Mouse (Mus musculus) intestine, postnatal 0 days (tissue): ENCODE results near the gene Slamf1. TPM values are rescaled to one million over a fixed set of nuclear protein-coding genes. Genes with fewer than 3 reads are reported as not detected.

ENCODE experiments used
- ATAC-seq: fragments of 200-750 bp; cut with Nextera tagmentation; 2 replicates; pipeline ENCODE4 v1.8.0; 2017; ENCODE audit warnings: mild to moderate bottlenecking, moderate TSS enrichment, moderate library complexity
- H3K27ac ChIP-seq: fragments of 300-500 bp; sonication (generic); 2 replicates; pipeline ENCODE4 v1.5.1; 2014; ENCODE audit warnings: mild to moderate bottlenecking, low read depth, low read length, moderate library complexity
- H3K27me3 ChIP-seq: fragments of 300-500 bp; sonication (generic); replicated peaks from 2 replicates; pipeline ENCODE4 v1.6.1; 2014; ENCODE audit warnings: low read length, mixed read lengths; ENCODE audit not compliant: control insufficient read depth, insufficient read depth
- H3K36me3 ChIP-seq: fragments of 300-500 bp; sonication (generic); 2 replicates; pipeline ENCODE4 v1.6.1; 2014; ENCODE audit warnings: mild to moderate bottlenecking, moderate library complexity; ENCODE audit not compliant: control insufficient read depth, insufficient read depth
- H3K4me1 ChIP-seq: fragments of 300-500 bp; sonication (generic); replicated peaks from 2 replicates; pipeline ENCODE4 v1.6.1; 2014; ENCODE audit warnings: antibody characterized with exemption, low read length, mixed read lengths; ENCODE audit not compliant: control insufficient read depth, insufficient read depth
- H3K4me2 ChIP-seq: fragments of 300-500 bp; sonication (generic); replicated peaks from 2 replicates; pipeline ENCODE4 v1.6.1; 2014; ENCODE audit warnings: low read depth, mild to moderate bottlenecking, moderate library complexity
- H3K4me3 ChIP-seq: fragments of 300-500 bp; sonication (generic); 2 replicates; pipeline ENCODE4 v1.5.1; 2014; ENCODE audit warnings: low read depth, low read length
- H3K9ac ChIP-seq: fragments of 300-500 bp; sonication (generic); 2 replicates; pipeline ENCODE4 v1.6.1; 2014; ENCODE audit warnings: mild to moderate bottlenecking, low read depth, low read length
- H3K9me3 ChIP-seq: fragments of 300-500 bp; sonication (generic); 2 replicates; pipeline ENCODE4 v1.6.1; 2016; ENCODE audit warnings: mixed run types; ENCODE audit not compliant: control insufficient read depth
- CTCF ChIP-seq: sonication (generic); IDR thresholded peaks from 2 replicates; pipeline ENCODE4 v1.5.1; 2016; ENCODE audit warnings: low read depth, mild to moderate bottlenecking, control low read depth, antibody characterized with exemption, moderate library complexity
- WGBS: fragments of 180-500 bp; shearing (Covaris S2); extraction: QIAGEN DNeasy Blood & Tissue Kit; methylation state at CpG from one replicate; pipeline ENCODE4 v1.1.7; 2014; 5-methylcytosine and 5-hydroxymethylcytosine counted together
- polyA plus RNA-seq: library from polyadenylated mRNA; unstranded; fragments of >200 nt; fragmentation: Nextera tagmentation; extraction: Ambion mirVana; gene quantifications from 2 replicates; pipeline ENCODE4 v1.2.1, GENCODE M21; 2015

Gene Slamf1
- polyA plus RNA-seq, 1 experiment from 2014 or later: not detected

DNA sequence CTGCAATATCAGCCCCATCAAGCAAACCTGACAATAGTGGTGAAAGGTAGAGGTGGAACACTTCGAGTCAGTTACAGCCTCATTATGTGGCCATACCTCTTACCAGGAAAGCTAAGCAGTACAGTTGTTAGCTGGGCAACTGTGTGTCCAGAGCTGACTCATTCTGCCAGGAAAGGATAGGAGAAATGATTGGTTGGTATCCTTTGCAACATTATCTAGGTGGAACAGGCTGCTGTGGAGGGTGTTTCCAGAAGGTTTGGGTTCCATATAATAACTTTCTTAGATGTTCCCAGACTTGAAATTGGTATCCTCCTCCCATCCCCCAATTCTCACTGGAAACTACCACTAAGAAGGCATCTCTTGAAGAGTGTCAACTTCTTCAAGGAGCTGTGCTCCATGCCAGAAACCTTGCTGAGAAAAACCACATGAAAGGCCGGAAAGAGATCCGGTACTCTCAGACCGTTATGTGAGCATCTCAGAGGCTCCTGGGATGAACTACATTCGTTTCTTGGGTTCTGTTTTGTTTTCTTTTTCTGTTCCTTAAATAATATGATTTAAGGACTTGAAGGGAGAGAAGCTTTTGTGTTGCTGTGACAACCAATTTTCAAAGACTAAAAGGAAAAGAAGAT, 15.5 kb downstream of the Slamf1 start:
- H3K4me3 ChIP-seq: no peak overlapping the region
- WGBS: 83% methylated on average over 5 of the region's 5 CpGs
- H3K9ac ChIP-seq: no peak overlapping the region
- no peaks in the 10 kb centered on the region for H3K27me3 ChIP-seq
- no peaks in the 10 kb centered on the region for H3K9me3 ChIP-seq
- H3K4me1 ChIP-seq: no peaks in the 10 kb centered on the region
- H3K27ac ChIP-seq: no peak overlapping the region
- H3K36me3 ChIP-seq: no peaks in the 10 kb centered on the region
- no peak overlapping the region for H3K4me2 ChIP-seq
- no peak for TF ChIP-seq CTCF
- ATAC-seq: no peak

DNA sequence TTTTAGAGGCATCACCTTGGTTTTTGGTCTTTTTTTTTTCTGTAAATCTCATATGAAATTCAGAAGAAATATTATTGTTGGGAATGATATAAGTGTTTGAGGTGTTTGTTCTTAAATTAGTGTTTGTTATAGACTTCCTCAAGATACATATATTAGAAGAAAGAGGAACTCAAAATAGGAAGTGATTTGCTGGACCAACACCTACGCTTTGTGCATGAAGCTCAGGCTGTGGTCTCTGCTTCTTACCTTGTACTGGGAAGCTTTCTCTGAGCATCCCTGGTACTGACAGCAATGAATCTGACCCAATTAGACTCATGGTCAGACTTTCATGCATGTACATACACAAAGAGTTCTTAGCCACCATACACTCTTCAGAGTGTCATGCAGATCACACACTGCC, 18.9 kb downstream of the Slamf1 start:
- H3K4me2 ChIP-seq: no peak overlapping the region
- no peak for ATAC-seq
- H3K9me3 ChIP-seq: no peaks in the 10 kb centered on the region
- no peaks in the 10 kb centered on the region for H3K36me3 ChIP-seq
- WGBS: 84% methylated on average over 1 of the region's 1 CpGs
- H3K27ac ChIP-seq: no peak overlapping the region
- H3K4me1 ChIP-seq: no peaks in the 10 kb centered on the region
- H3K27me3 ChIP-seq: no peaks in the 10 kb centered on the region
- no peak overlapping the region for H3K4me3 ChIP-seq
- H3K9ac ChIP-seq: no peak overlapping the region
- no peak for TF ChIP-seq CTCF

DNA sequence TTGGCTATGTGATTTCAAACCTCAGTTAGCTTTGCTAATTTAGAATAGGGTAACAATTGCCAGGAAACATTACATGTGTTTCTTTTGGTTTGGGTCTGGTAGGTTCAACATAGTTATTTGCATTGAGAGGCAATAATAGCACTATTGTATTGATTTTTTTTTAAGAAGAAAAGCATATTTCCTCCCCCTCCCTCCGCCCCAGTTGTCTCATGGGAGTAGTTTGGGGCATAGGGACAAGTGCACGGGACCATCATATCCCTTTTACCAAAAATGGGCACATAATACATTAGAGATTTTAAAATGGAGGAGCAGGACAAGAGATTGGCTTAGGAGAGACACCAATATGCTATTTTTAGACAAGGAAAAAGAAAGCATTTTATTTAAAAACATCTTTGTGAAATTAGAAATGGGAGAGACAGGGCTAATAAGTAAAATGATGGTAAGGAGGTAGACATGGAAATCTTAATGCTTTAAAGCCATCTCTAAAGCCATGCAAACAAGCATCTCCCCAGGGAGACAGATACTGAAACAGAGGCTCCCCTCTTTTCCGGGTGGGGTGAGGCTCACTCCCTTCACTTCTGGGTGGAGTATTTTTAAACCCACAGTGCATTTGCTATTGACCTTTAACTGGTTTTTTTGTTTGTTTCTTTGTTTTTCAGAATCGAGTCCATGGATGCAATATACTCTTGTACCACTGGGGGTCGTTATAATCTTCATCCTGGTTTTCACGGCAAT, 20.5 kb downstream of the Slamf1 start:
- Histone ChIP-seq H3K4me1 (no peaks in the 10 kb centered on the region), H3K36me3 (no peaks in the 10 kb centered on the region)

DNA sequence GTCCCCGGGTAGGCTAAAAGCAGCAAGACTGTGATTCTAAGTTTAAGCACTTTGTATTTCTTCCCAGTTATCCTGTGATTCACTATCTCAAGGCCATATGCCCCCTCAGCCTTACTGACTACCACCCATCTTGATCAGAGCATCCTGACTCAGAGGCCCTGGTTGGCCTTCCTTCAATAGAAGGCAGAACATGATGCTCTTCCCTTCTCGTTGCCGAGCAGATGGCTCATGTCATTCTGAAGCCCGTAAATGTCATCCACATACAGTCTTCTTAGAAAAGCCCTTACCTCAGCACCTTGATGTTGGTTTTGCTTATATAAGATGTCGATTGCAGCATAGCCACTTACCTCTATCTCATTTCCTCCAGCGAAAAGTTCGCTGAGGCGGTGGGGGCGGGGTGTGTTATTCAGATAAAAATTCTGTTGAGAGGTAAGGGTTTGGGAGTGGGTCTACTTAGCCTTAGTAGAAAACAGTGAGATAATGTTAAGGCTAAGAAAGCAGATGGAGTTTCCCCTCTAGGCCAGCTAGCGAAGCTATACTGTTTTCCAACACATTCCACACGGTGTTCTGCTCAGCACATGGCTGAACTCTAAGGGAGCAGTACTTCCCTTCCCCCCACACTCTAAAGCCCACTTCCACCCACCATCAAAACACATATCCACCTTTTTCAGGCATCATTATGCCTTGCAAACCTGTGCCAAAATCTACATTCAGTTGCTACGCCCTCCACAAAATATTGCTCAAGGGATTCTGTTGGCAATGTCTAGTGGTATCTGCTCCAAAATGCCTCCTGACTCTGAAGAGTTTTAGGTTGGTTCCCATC, 21.7 kb downstream of the Slamf1 start:
- Histone ChIP-seq H3K36me3 (no peaks in the 10 kb centered on the region), H3K27me3 (no peaks in the 10 kb centered on the region), H3K9ac (no peak overlapping the region), H3K9me3 (no peaks in the 10 kb centered on the region), H3K4me3 (no peak overlapping the region), H3K4me2 (no peak overlapping the region), H3K27ac (no peak overlapping the region), H3K4me1 (no peaks in the 10 kb centered on the region)
- 69% methylated on average over 12 of the region's 12 CpGs for WGBS
- ATAC-seq: no peak
- no peak for TF ChIP-seq CTCF

More for the DNA sequence above, 20.5 kb downstream of the Slamf1 start:
- H3K27ac ChIP-seq: no peak overlapping the region
- no peak overlapping the region for H3K4me3 ChIP-seq
- no peak overlapping the region for H3K9ac ChIP-seq
- no peak for ATAC-seq
- no peak overlapping the region for H3K4me2 ChIP-seq
- TF ChIP-seq CTCF: no peak
- H3K27me3 ChIP-seq: no peaks in the 10 kb centered on the region
- 74% methylated on average over 6 of the region's 6 CpGs for WGBS
- no peaks in the 10 kb centered on the region for H3K9me3 ChIP-seq

DNA sequence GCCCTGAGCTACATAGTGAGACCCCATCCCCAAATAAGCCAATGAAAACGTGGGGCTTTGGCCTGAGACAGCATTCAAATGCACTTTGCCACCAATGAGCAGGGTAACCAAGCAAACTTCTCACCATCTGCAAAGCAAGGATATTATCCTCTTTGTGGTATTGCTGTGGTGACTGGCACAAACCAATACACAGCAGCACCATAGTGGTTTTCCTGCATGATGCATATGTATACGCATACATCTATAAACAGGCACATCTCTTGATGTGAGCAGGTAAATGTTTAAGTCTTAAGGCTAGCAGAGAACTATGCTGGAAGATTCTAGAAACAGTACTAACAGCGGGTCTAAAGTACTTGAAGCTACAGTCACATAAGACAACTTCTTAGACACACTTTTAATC, 22.5 kb downstream of the Slamf1 start:
- Histone ChIP-seq H3K4me3 (no peak overlapping the region), H3K9ac (no peak overlapping the region), H3K27me3 (no peaks in the 10 kb centered on the region), H3K27ac (no peak overlapping the region), H3K36me3 (no peaks in the 10 kb centered on the region), H3K4me2 (no peak overlapping the region), H3K4me1 (no peaks in the 10 kb centered on the region), H3K9me3 (no peaks in the 10 kb centered on the region)
- no peak for TF ChIP-seq CTCF
- 77% methylated on average over 3 of the region's 3 CpGs for WGBS
- no peak for ATAC-seq

DNA sequence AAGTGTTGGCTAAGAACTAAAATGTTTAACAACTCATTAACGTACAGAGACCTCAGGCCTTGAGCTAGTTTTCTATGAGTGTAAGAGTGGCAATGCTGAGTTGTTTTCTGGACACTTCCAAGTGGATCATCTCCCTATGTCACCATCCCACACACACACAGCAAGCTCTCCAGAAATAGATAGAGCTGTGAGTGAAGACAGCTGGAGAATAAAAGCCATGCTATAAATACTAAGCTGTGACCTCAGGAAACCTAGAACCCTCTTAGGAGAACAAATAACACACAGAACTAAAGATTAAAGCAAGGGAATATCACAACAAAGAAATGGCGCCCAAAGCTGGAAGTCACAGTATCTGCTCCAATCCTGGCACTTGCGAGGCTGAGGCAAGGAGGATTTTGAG, 24.6 kb downstream of the Slamf1 start:
- no peaks in the 10 kb centered on the region for H3K9me3 ChIP-seq
- no peak overlapping the region for H3K4me2 ChIP-seq
- H3K9ac ChIP-seq: no peak overlapping the region
- H3K4me1 ChIP-seq: no peaks in the 10 kb centered on the region
- H3K36me3 ChIP-seq: no peaks in the 10 kb centered on the region
- 85% methylated on average over 3 of the region's 3 CpGs for WGBS
- no peak overlapping the region for H3K4me3 ChIP-seq
- TF ChIP-seq CTCF: no peak
- H3K27ac ChIP-seq: no peak overlapping the region
- H3K27me3 ChIP-seq: no peaks in the 10 kb centered on the region
- ATAC-seq: no peak
